Mouse (Mus musculus) testis, postnatal 14 days (tissue): ENCODE measurements around the gene Tmem185b.

Source experiments
- DNase-seq: peaks from one replicate; pipeline ENCODE4 v3.0.0; 2021; ENCODE audit warnings: low spot score

The Tmem185b gene

GRCm38 (mm10) chr1:119540836-119541557 is 15.0 kb downstream of the Tmem185b start:
- DNase-seq: no peak

GRCm38 (mm10) chr1:119541570-119541969 is 15.6 kb downstream of the Tmem185b start:
- DNase-seq: no peak

- DNase-seq: no peak
Observed at GRCm38 (mm10) chr1:119543316-119543715, 17.4 kb downstream of the Tmem185b start.

- DNase-seq: no peak
Observed at GRCm38 (mm10) chr1:119544611-119545155, 18.7 kb downstream of the Tmem185b start.

- DNase-seq: no peak
Observed at GRCm38 (mm10) chr1:119545164-119545563, 19.2 kb downstream of the Tmem185b start.

- DNase-seq: no peak
Observed at GRCm38 (mm10) chr1:119545671-119546070, 19.7 kb downstream of the Tmem185b start.

- DNase-seq: no peak
Observed at GRCm38 (mm10) chr1:119546490-119546889, 20.5 kb downstream of the Tmem185b start.

GRCm38 (mm10) chr1:119548668-119549326 is 22.8 kb downstream of the Tmem185b start:
- DNase-seq: no peak

GRCm38 (mm10) chr1:119549327-119549689 is 23.3 kb downstream of the Tmem185b start:
- no peak for DNase-seq

GRCm38 (mm10) chr1:119550064-119550463 is 24.1 kb downstream of the Tmem185b start:
- no peak for DNase-seq

GRCm38 (mm10) chr1:119551651-119552050 is 25.7 kb downstream of the Tmem185b start:
- DNase-seq: no peak

- no peak for DNase-seq
Observed at GRCm38 (mm10) chr1:119555651-119556050, 29.7 kb downstream of the Tmem185b start.

GRCm38 (mm10) chr1:119557641-119558395 is 31.9 kb downstream of the Tmem185b start:
- no peak for DNase-seq

- no peak for DNase-seq
Observed at GRCm38 (mm10) chr1:119565531-119565930, 39.6 kb downstream of the Tmem185b start.

GRCm38 (mm10) chr1:119570134-119570533 is 44.2 kb downstream of the Tmem185b start:
- no peak for DNase-seq
